In genomic region chr1:89621952-89622351, GRCm38 (mm10) we compare ENCODE assay signal across 10 mouse cellular contexts.
DNase-seq lines count a peak whose midpoint lies in the region; ATAC-seq lines count a peak whose summit lies in the region.
"Had no signal": no experiment of that assay in that cellular context is flagged by ENCODE, and none has a peak within 500 bp of the region (broad histone marks: within the 10 kb centered on the region; RNA-seq: fewer than 3 reads in every experiment).

No protein-coding gene starts in this region.

- H3K9ac ChIP-seq in hindbrain, embryonic 16.5 days (ENCODE audit: low read depth, low read length): 0 out of 2 replicates have a peak overlapping the region, but pooled peaks have one; percentile 14
- H3K9ac ChIP-seq in hindbrain, embryonic 14.5 days: no peak overlapping the region
- H3K9ac ChIP-seq in midbrain, embryonic 11.5 days (ENCODE audit: low read length): no peak overlapping the region
- H3K9ac ChIP-seq: stomach, embryonic 15.5 days had no signal

- peaks cover 4% of the 10 kb centered on the region for H3K4me1 ChIP-seq in hindbrain, embryonic 16.5 days (ENCODE audit: control insufficient read depth, insufficient read depth, low read depth, low read length)
- no peaks in the 10 kb centered on the region for H3K4me1 ChIP-seq in hindbrain, embryonic 14.5 days (replicated peaks; ENCODE audit: control insufficient read depth, insufficient read depth, low read length)
- peaks cover 11% of the 10 kb centered on the region for H3K4me1 ChIP-seq in forebrain, embryonic 10.5 days
- H3K4me1 ChIP-seq in midbrain, embryonic 11.5 days (ENCODE audit: control insufficient read depth, insufficient read depth, low read length): no peaks in the 10 kb centered on the region
- H3K4me1 ChIP-seq: stomach, embryonic 15.5 days had no signal

- no peaks in the 10 kb centered on the region for H3K9me3 ChIP-seq in hindbrain, embryonic 16.5 days (ENCODE audit: control insufficient read depth, low read length)
- H3K9me3 ChIP-seq in hindbrain, embryonic 14.5 days (ENCODE audit: control insufficient read depth, low read length): no peaks in the 10 kb centered on the region
- no peaks in the 10 kb centered on the region for H3K9me3 ChIP-seq in forebrain, embryonic 10.5 days
- H3K9me3 ChIP-seq in midbrain, embryonic 11.5 days (ENCODE audit: control insufficient read depth, low read length): no peaks in the 10 kb centered on the region
- H3K9me3 ChIP-seq: stomach, embryonic 15.5 days had no signal

- H3K27ac ChIP-seq in hindbrain, embryonic 16.5 days (ENCODE audit: low read depth, low read length): no peak overlapping the region
- H3K27ac ChIP-seq in hindbrain, embryonic 14.5 days: no peak overlapping the region
- no peak overlapping the region for H3K27ac ChIP-seq in forebrain, embryonic 10.5 days
- no peak overlapping the region for H3K27ac ChIP-seq in midbrain, embryonic 11.5 days (ENCODE audit: low read depth, low read length)
- H3K27ac ChIP-seq: stomach, embryonic 15.5 days had no signal

- H3K27me3 ChIP-seq in hindbrain, embryonic 16.5 days (replicated peaks; ENCODE audit: control insufficient read depth, insufficient read depth, low read length): no peaks in the 10 kb centered on the region
- no peaks in the 10 kb centered on the region for H3K27me3 ChIP-seq in hindbrain, embryonic 14.5 days (ENCODE audit: control insufficient read depth, insufficient read depth, low read length)
- no peaks in the 10 kb centered on the region for H3K27me3 ChIP-seq in forebrain, embryonic 10.5 days (ENCODE audit: poor library complexity, severe bottlenecking)
- no peaks in the 10 kb centered on the region for H3K27me3 ChIP-seq in midbrain, embryonic 11.5 days (ENCODE audit: control insufficient read depth, insufficient read depth, low read length)
- H3K27me3 ChIP-seq: stomach, embryonic 15.5 days had no signal

- no peaks in the 10 kb centered on the region for H3K36me3 ChIP-seq in hindbrain, embryonic 16.5 days (ENCODE audit: control insufficient read depth, insufficient read depth, low read length)
- H3K36me3 ChIP-seq in hindbrain, embryonic 14.5 days (replicated peaks; ENCODE audit: control insufficient read depth, insufficient read depth): peaks cover 15% of the 10 kb centered on the region; the same call in 1 of the 2 replicates
- H3K36me3 ChIP-seq in forebrain, embryonic 10.5 days (replicated peaks): peaks cover 41% of the 10 kb centered on the region
- no peaks in the 10 kb centered on the region for H3K36me3 ChIP-seq in midbrain, embryonic 11.5 days (ENCODE audit: control insufficient read depth, insufficient read depth, low read length)
- H3K36me3 ChIP-seq: stomach, embryonic 15.5 days had no signal

- no peak for ATAC-seq in hindbrain, embryonic 16.5 days
- no peak for ATAC-seq in hindbrain, embryonic 14.5 days (ENCODE audit: low FRiP score)
- ATAC-seq in midbrain, embryonic 11.5 days (ENCODE audit: low FRiP score): no peak

- intact Hi-C loops in gastrocnemius, postnatal 14 days (cut with DNase I; ENCODE audit: low total_unique reads): no loop called here

- 66% methylated on average over 8 of the region's 8 CpGs for WGBS in hindbrain, embryonic 16.5 days
- WGBS in hindbrain, embryonic 14.5 days: 70% methylated on average over 8 of the region's 8 CpGs
- whole genome bisulfite sequencing in forebrain, embryonic 10.5 days: 88% methylated on average over 8 of the region's 8 CpGs
- WGBS in midbrain, embryonic 11.5 days: 89% methylated on average over 8 of the region's 8 CpGs

- DNase-seq in hindbrain, embryonic 14.5 days (ENCODE audit: low spot score): no peak
- peak; percentile 90 for DNase-seq in adrenal gland, postnatal 14 days
- peak; percentile 85 for DNase-seq in gastrocnemius, postnatal 14 days
- DNase-seq in kidney, postnatal 10 days: peak; percentile 71
- DNase-seq in frontal cortex, adult 2 months (ENCODE audit: extremely low spot score in 1 of 2, low spot score in 1 of 2): no peak
- DNase-seq in forebrain, embryonic 10.5 days (ENCODE audit: extremely low spot score, low spot score): no peak
- DNase-seq in midbrain, embryonic 11.5 days (ENCODE audit: low spot score, missing footprints): no peak

- no peak overlapping the region for H3K4me2 ChIP-seq in hindbrain, embryonic 16.5 days (ENCODE audit: low read length)
- no peak overlapping the region for H3K4me2 ChIP-seq in hindbrain, embryonic 14.5 days (replicated peaks)
- no peak overlapping the region for H3K4me2 ChIP-seq in midbrain, embryonic 11.5 days
- H3K4me2 ChIP-seq: stomach, embryonic 15.5 days had no signal

- no peak overlapping the region for H3K4me3 ChIP-seq in hindbrain, embryonic 16.5 days (ENCODE audit: low read length)
- H3K4me3 ChIP-seq in hindbrain, embryonic 14.5 days (replicated peaks; ENCODE audit: low read length): no peak overlapping the region
- H3K4me3 ChIP-seq in forebrain, embryonic 10.5 days: no peak overlapping the region
- no peak overlapping the region for H3K4me3 ChIP-seq in midbrain, embryonic 11.5 days (ENCODE audit: low read depth, low read length)
- H3K4me3 ChIP-seq: myocyte; stomach, embryonic 15.5 days had no signal

Comparison
In these comparisons a context has a peak if more than half of its experiments do, and no peak if none do; other contexts are left out.
1. DNase-seq: peak in adrenal gland, postnatal 14 days (single experiment), gastrocnemius, postnatal 14 days (single experiment) and kidney, postnatal 10 days (single experiment); none in hindbrain, embryonic 14.5 days (single experiment), frontal cortex, adult 2 months (0 of 2), forebrain, embryonic 10.5 days (single experiment) and midbrain, embryonic 11.5 days (single experiment).